Mouse (Mus musculus): ENCODE data around the gene Olfr714. TPM values are rescaled to one million over a fixed set of nuclear protein-coding genes. Genes with fewer than 3 reads are reported as not detected.
A peak's percentile ranks its signal among the peaks of the same experiment; 100 is the strongest.
"Not testable (repeated sequence)": the region's sequence is repeated elsewhere in the genome, so short reads cannot be mapped to it uniquely, and the experiment has no call there.

Gene Olfr714
- not detected in 2 replicates for polyA plus RNA-seq (2014; fragmentation: Nextera tagmentation; extraction: Ambion mirVana)

DNA sequence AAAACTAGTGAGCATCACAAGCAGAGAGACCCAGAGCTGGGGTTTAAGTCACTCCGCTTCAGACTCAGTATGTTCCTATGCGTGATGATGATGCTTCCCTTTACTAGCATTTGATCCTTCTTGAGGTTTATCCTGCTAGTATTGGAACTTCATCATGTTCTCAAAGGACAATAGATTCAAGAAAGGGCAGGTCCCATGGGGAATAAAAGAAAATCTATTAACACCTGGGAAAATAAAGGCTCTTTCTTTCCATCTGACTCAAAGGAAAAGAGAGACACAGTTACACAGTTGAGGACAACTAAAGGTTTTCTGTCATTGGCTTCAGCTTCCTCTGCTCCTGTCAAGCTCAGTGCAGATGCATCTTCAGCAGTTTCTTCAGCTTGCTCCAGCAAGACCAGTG, at the start of gene Olfr714:
Gene Olfr714, plus strand, starts transcription at position 301 of the 400 bp plus-strand sequence.
- 92% methylated on average over 2 of the region's 2 CpGs for WGBS

DNA sequence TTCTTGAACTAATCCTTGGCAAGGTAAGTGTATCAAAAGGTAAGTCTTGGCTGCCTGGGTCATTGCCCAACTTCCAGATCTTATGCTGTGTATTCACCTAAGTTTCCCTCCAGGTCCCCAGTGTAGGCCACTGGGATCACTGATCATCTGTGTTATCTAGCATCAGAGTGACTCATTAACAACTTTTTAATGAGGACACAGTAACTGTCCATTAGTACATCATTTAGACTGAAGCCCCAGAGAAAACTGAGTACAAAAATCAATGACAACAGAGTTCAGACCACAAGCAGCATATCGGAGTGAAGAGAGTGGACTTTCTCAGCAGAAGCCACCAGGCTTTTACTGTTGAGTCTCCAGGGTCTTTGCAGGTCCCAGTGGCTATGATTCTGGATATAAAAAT, 39.9 kb upstream of the Olfr714 start, which contains the start of gene Olfr713:
Gene Olfr713, plus strand, starts transcription at position 301 of the 400 bp plus-strand sequence.
- ATAC-seq (replicated peaks; ENCODE audit: low FRiP score), result no peak
- 87% methylated on average over 1 of the region's 1 CpGs for WGBS

More for the DNA sequence above, at the start of gene Olfr714:
- Histone ChIP-seq H3K4me3 (ENCODE audit: low read depth, low read length) (no peak within 1 kb of the TSS), H3K9me3 (ENCODE audit: control insufficient read depth, low read length) (no peaks in the 10 kb centered on the region; the same call in 1 of the 2 replicates), H3K27ac (ENCODE audit: low read depth, low read length) (no peak within 1 kb of the TSS), H3K4me2 (ENCODE audit: low read depth, low read length, severe bottlenecking) (no peak within 1 kb of the TSS), H3K36me3 (ENCODE audit: control insufficient read depth, insufficient read depth, low read length) (no peaks in the 10 kb centered on the region), H3K4me1 (replicated peaks; ENCODE audit: control insufficient read depth, insufficient read depth, low read length) (no peaks in the 10 kb centered on the region), H3K9ac (ENCODE audit: low read length) (no peak within 1 kb of the TSS), H3K27me3 (ENCODE audit: control insufficient read depth, insufficient read depth, low read length) (no peaks in the 10 kb centered on the region)
- DNase-seq (ENCODE audit: low spot score) (no peak), ATAC-seq (replicated peaks; ENCODE audit: low FRiP score) (no peak)

DNA sequence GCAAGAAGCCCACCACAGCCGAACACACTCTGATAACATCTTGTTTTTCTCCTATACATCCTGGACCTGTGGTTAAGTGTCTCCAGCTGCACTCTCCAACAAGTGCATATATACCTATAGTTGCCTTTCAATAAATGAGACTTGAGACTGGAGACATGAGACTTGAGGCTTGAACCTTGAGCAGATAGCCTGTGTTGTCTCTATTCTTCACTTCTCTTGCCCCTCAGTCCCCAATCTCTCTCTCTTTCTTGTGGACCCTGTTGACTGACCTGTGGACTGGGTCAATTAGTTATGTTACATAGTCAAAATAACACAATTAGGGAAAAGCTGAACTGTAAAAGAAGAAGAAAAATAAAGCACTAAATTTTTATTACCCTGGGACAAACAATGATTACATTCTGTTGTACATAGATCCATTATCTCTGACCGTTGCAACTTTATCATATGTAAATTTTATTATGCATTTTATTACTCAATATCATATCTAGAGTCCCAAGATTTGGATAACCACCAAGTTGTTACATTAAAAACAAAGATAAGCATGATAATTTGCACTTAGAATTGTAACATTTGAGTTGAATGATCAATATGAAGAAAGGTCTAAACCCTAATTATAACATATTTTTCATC, 30.7 kb upstream of the Olfr714 start:
- DNase-seq (ENCODE audit: low spot score) (no peak), ATAC-seq (replicated peaks; ENCODE audit: low FRiP score) (no peak)
- no peak overlapping the region for H3K4me2 ChIP-seq (ENCODE audit: low read depth, low read length, severe bottlenecking)
- no peaks in the 10 kb centered on the region for H3K27me3 ChIP-seq (ENCODE audit: control insufficient read depth, insufficient read depth, low read length)
- H3K9ac ChIP-seq (ENCODE audit: low read length), result no peak overlapping the region
- no peak overlapping the region for H3K27ac ChIP-seq (ENCODE audit: low read depth, low read length)
- no peaks in the 10 kb centered on the region for H3K4me1 ChIP-seq (replicated peaks; ENCODE audit: control insufficient read depth, insufficient read depth, low read length)
- 71% methylated on average over 2 of the region's 2 CpGs for WGBS
- H3K4me3 ChIP-seq (ENCODE audit: low read depth, low read length), result no peak overlapping the region
- no peaks in the 10 kb centered on the region for H3K9me3 ChIP-seq (ENCODE audit: control insufficient read depth, low read length)
- no peaks in the 10 kb centered on the region for H3K36me3 ChIP-seq (ENCODE audit: control insufficient read depth, insufficient read depth, low read length)

More for the DNA sequence above, 39.9 kb upstream of the Olfr714 start, which contains the start of gene Olfr713:
- no peak for DNase-seq (ENCODE audit: low spot score)
- no peak within 1 kb of the TSS for H3K4me2 ChIP-seq (ENCODE audit: low read depth, low read length, severe bottlenecking)
- H3K9ac ChIP-seq (ENCODE audit: low read length), result no peak within 1 kb of the TSS
- no peaks in the 10 kb centered on the region for H3K36me3 ChIP-seq (ENCODE audit: control insufficient read depth, insufficient read depth, low read length)
- H3K27me3 ChIP-seq (ENCODE audit: control insufficient read depth, insufficient read depth, low read length), result no peaks in the 10 kb centered on the region
- no peak within 1 kb of the TSS for H3K4me3 ChIP-seq (ENCODE audit: low read depth, low read length)
- H3K9me3 ChIP-seq (ENCODE audit: control insufficient read depth, low read length), result no peaks in the 10 kb centered on the region
- no peaks in the 10 kb centered on the region for H3K4me1 ChIP-seq (replicated peaks; ENCODE audit: control insufficient read depth, insufficient read depth, low read length)
- no peak within 1 kb of the TSS for H3K27ac ChIP-seq (ENCODE audit: low read depth, low read length)

DNA sequence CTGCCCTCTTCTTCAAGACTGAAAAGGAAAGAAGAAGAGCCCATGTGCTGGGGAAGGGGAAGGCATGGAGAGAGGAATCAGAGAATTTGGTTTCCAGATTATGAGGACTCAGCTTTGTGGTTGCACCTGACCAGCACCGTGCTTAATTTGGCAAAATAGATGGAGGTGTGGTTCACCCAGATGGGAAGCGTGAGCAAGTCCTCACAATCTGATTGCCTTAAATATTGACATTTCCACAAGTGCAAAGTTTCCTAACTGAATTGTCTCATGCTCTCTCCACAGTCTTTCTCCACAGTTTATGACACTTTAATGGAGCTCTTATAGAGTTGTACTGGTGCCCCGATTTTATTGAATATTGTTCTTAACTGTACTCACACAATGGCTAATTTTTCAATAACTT, 27.6 kb upstream of the Olfr714 start:
- DNase-seq (ENCODE audit: low spot score) (no peak), ATAC-seq (replicated peaks; ENCODE audit: low FRiP score) (no peak)
- Histone ChIP-seq H3K36me3 (ENCODE audit: control insufficient read depth, insufficient read depth, low read length) (no peaks in the 10 kb centered on the region), H3K27ac (ENCODE audit: low read depth, low read length) (no peak overlapping the region), H3K4me1 (replicated peaks; ENCODE audit: control insufficient read depth, insufficient read depth, low read length) (no peaks in the 10 kb centered on the region), H3K4me3 (ENCODE audit: low read depth, low read length) (no peak overlapping the region), H3K4me2 (ENCODE audit: low read depth, low read length, severe bottlenecking) (no peak overlapping the region), H3K27me3 (ENCODE audit: control insufficient read depth, insufficient read depth, low read length) (no peaks in the 10 kb centered on the region), H3K9me3 (ENCODE audit: control insufficient read depth, low read length) (no peaks in the 10 kb centered on the region), H3K9ac (ENCODE audit: low read length) (no peak overlapping the region)
- WGBS, result 86% methylated on average over 3 of the region's 3 CpGs

DNA sequence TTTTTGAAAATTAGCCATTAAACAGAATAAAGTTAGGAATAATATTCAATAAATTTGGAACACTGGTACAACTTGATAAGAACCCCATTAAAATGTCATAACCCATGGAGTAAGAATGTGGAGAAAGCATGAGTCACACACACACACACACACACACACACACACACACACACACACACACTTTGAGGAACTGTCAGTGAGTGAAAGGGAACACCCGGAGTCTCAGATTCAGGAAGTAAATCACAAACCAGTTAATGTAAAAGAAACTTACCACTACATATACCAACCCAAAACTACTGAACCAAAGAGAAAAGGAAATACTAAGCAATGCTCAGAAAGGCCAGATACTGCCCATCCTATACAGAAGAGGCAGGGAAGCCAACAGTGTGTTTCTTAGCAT, 26.4 kb upstream of the Olfr714 start:
- no peak overlapping the region for H3K4me3 ChIP-seq (ENCODE audit: low read depth, low read length)
- no peaks in the 10 kb centered on the region for H3K27me3 ChIP-seq (ENCODE audit: control insufficient read depth, insufficient read depth, low read length)
- no peaks in the 10 kb centered on the region for H3K36me3 ChIP-seq (ENCODE audit: control insufficient read depth, insufficient read depth, low read length)
- H3K4me1 ChIP-seq (replicated peaks; ENCODE audit: control insufficient read depth, insufficient read depth, low read length), result no peaks in the 10 kb centered on the region
- WGBS, result 94% methylated on average over 1 of the region's 1 CpGs
- no peak overlapping the region for H3K9ac ChIP-seq (ENCODE audit: low read length)
- H3K4me2 ChIP-seq (ENCODE audit: low read depth, low read length, severe bottlenecking), result no peak overlapping the region
- H3K9me3 ChIP-seq (ENCODE audit: control insufficient read depth, low read length), result no peaks in the 10 kb centered on the region
- H3K27ac ChIP-seq (ENCODE audit: low read depth, low read length), result no peak overlapping the region
- DNase-seq (ENCODE audit: low spot score), result no peak
- ATAC-seq (replicated peaks; ENCODE audit: low FRiP score), result no peak

DNA sequence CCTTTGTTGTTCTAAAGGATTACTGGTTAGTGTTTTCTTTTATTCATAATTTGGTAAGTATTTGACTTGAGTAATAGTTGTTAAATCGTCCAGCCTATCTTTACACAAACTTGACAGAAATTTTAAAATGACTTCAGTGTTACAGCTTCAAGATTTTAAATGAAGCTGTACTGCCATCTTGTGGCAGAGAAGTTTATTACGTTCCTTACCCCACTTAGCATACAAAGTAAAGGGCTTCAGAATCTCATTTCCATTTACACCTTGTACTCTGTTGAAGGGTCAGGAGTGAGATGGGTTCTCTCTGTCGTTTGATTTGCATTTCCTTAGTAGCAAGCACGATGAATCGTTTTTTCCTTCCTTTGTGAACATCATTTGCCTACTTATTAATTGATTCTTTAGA, 24.9 kb upstream of the Olfr714 start:
- H3K9ac ChIP-seq (ENCODE audit: low read length), result no peak overlapping the region
- H3K36me3 ChIP-seq (ENCODE audit: control insufficient read depth, insufficient read depth, low read length), result no peaks in the 10 kb centered on the region
- ATAC-seq (replicated peaks; ENCODE audit: low FRiP score) (peak; percentile 51; the same call in 1 of the 2 replicates), DNase-seq (ENCODE audit: low spot score) (no peak)
- H3K9me3 ChIP-seq (ENCODE audit: control insufficient read depth, low read length), result no peaks in the 10 kb centered on the region
- 5% methylated on average over 5 of the region's 5 CpGs for WGBS
- no peak overlapping the region for H3K27ac ChIP-seq (ENCODE audit: low read depth, low read length)
- H3K4me1 ChIP-seq (replicated peaks; ENCODE audit: control insufficient read depth, insufficient read depth, low read length), result no peaks in the 10 kb centered on the region
- H3K4me2 ChIP-seq (ENCODE audit: low read depth, low read length, severe bottlenecking), result no peak overlapping the region
- no peak overlapping the region for H3K4me3 ChIP-seq (ENCODE audit: low read depth, low read length)
- H3K27me3 ChIP-seq (ENCODE audit: control insufficient read depth, insufficient read depth, low read length), result no peaks in the 10 kb centered on the region

DNA sequence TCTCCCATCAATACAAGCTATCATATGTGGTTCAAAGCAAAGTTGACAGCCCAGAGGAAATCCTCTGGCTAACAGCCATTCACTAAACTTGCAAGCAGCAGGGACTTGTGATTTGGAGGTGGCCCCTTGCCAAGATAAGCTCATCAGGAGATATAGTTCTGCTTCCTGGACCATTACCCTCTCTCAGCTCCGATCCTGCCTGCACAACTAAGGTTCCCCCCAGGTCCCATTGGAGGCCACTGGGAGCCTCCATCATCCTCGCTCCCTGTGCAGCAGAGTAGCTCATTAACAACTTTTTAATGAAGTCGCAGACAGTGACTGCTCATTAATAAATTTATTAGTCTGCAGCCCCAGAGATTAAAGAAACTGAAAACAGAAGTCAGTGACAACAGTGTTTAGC, 23.2 kb upstream of the Olfr714 start:
- Histone ChIP-seq H3K27ac (ENCODE audit: low read depth, low read length) (no peak overlapping the region), H3K9me3 (ENCODE audit: control insufficient read depth, low read length) (no peaks in the 10 kb centered on the region), H3K36me3 (ENCODE audit: control insufficient read depth, insufficient read depth, low read length) (no peaks in the 10 kb centered on the region), H3K9ac (ENCODE audit: low read length) (no peak overlapping the region), H3K4me2 (ENCODE audit: low read depth, low read length, severe bottlenecking) (no peak overlapping the region), H3K27me3 (ENCODE audit: control insufficient read depth, insufficient read depth, low read length) (no peaks in the 10 kb centered on the region), H3K4me1 (replicated peaks; ENCODE audit: control insufficient read depth, insufficient read depth, low read length) (no peaks in the 10 kb centered on the region), H3K4me3 (ENCODE audit: low read depth, low read length) (no peak overlapping the region)
- WGBS, result 52% methylated on average over 3 of the region's 3 CpGs
- ATAC-seq (replicated peaks; ENCODE audit: low FRiP score) (no peak), DNase-seq (ENCODE audit: low spot score) (no peak)

DNA sequence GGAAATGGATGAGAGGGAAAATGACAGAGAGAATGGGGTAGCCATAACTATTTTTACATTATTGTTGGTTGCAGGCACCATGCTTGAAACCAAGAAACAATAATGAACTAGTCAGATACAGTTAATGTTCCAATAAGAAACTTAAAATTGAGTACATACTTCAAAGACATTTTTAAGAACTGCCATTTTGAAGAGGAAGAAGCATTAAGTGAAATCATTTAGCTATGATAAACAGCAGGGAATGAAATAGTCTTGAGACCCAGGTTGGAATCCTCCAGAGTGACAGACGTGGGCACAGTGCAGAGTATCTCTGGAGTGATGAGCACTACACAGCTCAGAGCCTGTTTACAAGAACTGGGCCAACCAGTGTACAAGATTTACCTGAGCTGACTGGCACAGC, 22.1 kb downstream of the Olfr714 start, which contains the start of gene Olfr17:
Gene Olfr17, plus strand, starts transcription at position 301 of the 400 bp plus-strand sequence.
- DNase-seq (ENCODE audit: low spot score) (no peak), ATAC-seq (replicated peaks; ENCODE audit: low FRiP score) (no peak)
- H3K27ac ChIP-seq (ENCODE audit: low read depth, low read length), result no peak within 1 kb of the TSS
- H3K9me3 ChIP-seq (ENCODE audit: control insufficient read depth, low read length), result no peaks in the 10 kb centered on the region
- H3K4me1 ChIP-seq (replicated peaks; ENCODE audit: control insufficient read depth, insufficient read depth, low read length), result no peaks in the 10 kb centered on the region
- H3K9ac ChIP-seq (ENCODE audit: low read length), result no peak within 1 kb of the TSS
- no peak within 1 kb of the TSS for H3K4me2 ChIP-seq (ENCODE audit: low read depth, low read length, severe bottlenecking)
- H3K27me3 ChIP-seq (ENCODE audit: control insufficient read depth, insufficient read depth, low read length), result no peaks in the 10 kb centered on the region
- no peaks in the 10 kb centered on the region for H3K36me3 ChIP-seq (ENCODE audit: control insufficient read depth, insufficient read depth, low read length)
- WGBS, result 58% methylated on average over 1 of the region's 1 CpGs
- no peak within 1 kb of the TSS for H3K4me3 ChIP-seq (ENCODE audit: low read depth, low read length)

DNA sequence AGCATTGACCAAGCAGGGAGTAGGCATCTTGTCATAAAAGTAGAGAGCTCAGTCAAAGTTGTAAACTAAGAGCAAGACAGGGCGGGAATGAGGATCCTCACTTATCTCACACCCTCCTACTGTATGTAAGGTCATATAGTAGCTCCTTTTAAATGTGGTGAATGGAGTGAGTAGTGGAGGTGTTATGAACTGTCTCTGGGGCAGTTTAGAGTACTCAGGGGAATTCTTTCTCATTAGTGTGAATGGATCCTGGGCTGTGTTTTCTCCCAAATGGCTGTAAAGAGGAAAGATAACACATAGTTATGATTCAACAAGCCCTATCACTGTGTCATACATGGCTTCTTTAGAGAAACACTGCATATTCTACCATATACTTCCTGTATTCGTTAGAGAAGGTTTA, 39.5 kb downstream of the Olfr714 start, which contains the start of gene Olfr715b:
Gene Olfr715b, minus strand, starts transcription at position 101 of the 400 bp plus-strand sequence.
- not testable (repeated sequence) for DNase-seq (ENCODE audit: low spot score); H3K9me3 ChIP-seq (ENCODE audit: control insufficient read depth, low read length); H3K36me3 ChIP-seq (ENCODE audit: control insufficient read depth, insufficient read depth, low read length); H3K4me2 ChIP-seq (ENCODE audit: low read depth, low read length, severe bottlenecking); H3K27me3 ChIP-seq (ENCODE audit: control insufficient read depth, insufficient read depth, low read length); H3K9ac ChIP-seq (ENCODE audit: low read length); ATAC-seq (replicated peaks; ENCODE audit: low FRiP score); H3K4me1 ChIP-seq (replicated peaks; ENCODE audit: control insufficient read depth, insufficient read depth, low read length); H3K27ac ChIP-seq (ENCODE audit: low read depth, low read length); H3K4me3 ChIP-seq (ENCODE audit: low read depth, low read length)
- WGBS, result 94% methylated on average over 1 of the region's 2 CpGs

All from forebrain, embryonic 11.5 days (tissue).